Mouse (Mus musculus): Measurements from ENCODE around the gene Cacna1c. TPM values are rescaled to one million over a fixed set of nuclear protein-coding genes. Genes with fewer than 3 reads are reported as not detected.
"Not testable (repeated sequence)": the region's sequence is repeated elsewhere in the genome, so short reads cannot be mapped to it uniquely, and the experiment has no call there.

Cacna1c gene
- polyA plus RNA-seq, 1 experiment = 19.1 TPM

GRCm38 (mm10) chr6:118608906-118609305 is 587.3 kb downstream of the Cacna1c start:
- DNase-seq (ENCODE audit: low read depth) = peak; percentile 15
- TF ChIP-seq CTCF (IDR thresholded peaks at IDR 0.05; ENCODE audit: borderline replicate concordance, extremely low read depth, insufficient read depth, insufficient read length) (no peak), POLR2A (IDR thresholded peaks at IDR 0.05; ENCODE audit: borderline replicate concordance, extremely low read depth, insufficient read depth, insufficient read length, poor library complexity, severe bottlenecking) (no peak)

DNA sequence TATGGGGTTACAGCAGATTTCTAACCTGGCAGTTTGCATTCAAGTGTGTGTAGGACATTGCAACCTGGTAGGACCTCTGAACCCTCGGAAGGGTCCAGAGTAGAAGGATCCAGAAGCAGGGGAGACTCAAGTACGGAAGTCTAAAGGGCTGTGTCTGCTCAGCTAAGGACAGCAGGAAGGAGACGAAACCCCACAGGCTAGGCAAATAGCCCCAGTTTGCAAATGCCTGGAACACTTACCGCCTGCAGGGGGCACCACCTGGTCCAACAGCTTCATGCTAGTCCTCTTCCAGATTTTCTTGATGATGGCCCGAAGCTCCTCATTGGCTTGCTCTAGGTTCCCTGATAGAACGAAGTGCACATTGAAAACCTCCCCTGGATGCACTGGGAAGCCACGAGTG is 590.2 kb downstream of the Cacna1c start:
- no peak for DNase-seq (ENCODE audit: low read depth)

GRCm38 (mm10) chr6:118603825-118604224 is 592.4 kb downstream of the Cacna1c start:
- TF ChIP-seq CTCF (IDR thresholded peaks at IDR 0.05; ENCODE audit: borderline replicate concordance, extremely low read depth, insufficient read depth, insufficient read length) = no peak
- no peak for DNase-seq (ENCODE audit: low read depth)

More for the DNA sequence above, 590.2 kb downstream of the Cacna1c start:
- TF ChIP-seq CTCF (IDR thresholded peaks at IDR 0.05; ENCODE audit: borderline replicate concordance, extremely low read depth, insufficient read depth, insufficient read length) (peak; percentile 22; the same call in 1 of the 2 replicates), POLR2A (IDR thresholded peaks at IDR 0.05; ENCODE audit: borderline replicate concordance, extremely low read depth, insufficient read depth, insufficient read length, poor library complexity, severe bottlenecking) (no peak)

DNA sequence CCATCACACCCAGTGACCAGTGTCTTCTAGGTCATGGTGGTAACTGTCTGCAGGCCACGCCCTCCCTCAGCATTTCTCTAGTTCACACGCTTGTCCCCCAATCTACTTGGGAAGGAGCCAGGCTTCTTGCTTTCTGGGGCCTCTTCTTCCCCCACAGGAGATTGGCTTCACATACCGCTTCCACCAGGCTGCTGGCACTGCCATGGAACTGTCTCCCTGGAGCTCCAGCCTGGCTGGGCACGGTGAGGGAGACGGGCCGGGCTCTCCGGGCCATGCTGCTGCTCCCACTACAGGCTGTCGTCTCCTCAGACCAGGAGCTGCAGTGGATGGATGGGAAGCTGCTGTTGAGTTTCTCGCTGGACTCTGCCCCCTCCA is 600.5 kb downstream of the Cacna1c start:
- peak; percentile 24 for DNase-seq (ENCODE audit: low read depth)
- TF ChIP-seq CTCF (IDR thresholded peaks at IDR 0.05; ENCODE audit: borderline replicate concordance, extremely low read depth, insufficient read depth, insufficient read length) (no peak), POLR2A (IDR thresholded peaks at IDR 0.05; ENCODE audit: borderline replicate concordance, extremely low read depth, insufficient read depth, insufficient read length, poor library complexity, severe bottlenecking) (no peak)

DNA sequence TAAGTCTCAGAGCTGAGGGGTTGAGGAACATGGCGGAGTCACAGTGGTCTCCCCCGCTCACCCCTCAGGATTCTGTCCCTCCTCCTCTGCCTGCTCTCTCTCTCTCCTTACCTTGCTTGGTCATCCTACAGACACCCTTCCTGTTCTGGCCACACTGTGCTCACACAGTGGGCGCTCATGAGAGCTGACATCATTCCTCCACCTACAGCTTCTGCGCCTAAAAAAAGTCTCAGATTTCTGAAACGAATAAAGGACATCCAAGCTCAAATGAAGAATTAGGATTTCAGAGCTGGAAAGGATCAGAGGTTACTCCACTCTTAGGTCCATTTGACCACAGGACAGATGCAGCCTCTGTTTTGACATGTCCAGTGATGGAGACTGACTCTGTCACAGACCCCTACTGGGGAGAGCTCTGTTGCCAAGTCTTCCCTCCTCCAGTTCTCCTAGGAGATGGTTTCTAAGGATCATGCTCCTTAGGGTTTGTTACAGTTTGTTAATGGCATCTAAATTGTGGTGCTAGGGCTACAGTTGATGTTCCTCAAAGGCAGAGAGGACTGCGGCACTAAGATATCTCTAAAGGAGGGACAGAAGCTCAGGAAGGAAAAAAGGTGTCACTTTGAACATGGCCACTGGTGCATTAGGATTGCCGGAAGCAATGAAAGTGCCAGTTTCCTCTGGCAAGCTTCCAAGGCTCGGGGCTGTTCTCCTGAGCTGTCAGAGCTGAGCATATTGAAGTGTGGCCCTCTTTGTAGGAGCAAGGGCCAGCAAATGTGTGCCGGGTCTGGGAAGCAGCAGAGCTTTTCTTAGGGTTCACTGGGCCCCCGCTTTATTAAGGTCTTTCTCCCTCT is 601.2 kb downstream of the Cacna1c start:
- peak; percentile 40 for DNase-seq (ENCODE audit: low read depth)
- TF ChIP-seq POLR2A (IDR thresholded peaks at IDR 0.05; ENCODE audit: borderline replicate concordance, extremely low read depth, insufficient read depth, insufficient read length, poor library complexity, severe bottlenecking) = no peak
- no peak for TF ChIP-seq CTCF (IDR thresholded peaks at IDR 0.05; ENCODE audit: borderline replicate concordance, extremely low read depth, insufficient read depth, insufficient read length)

DNA sequence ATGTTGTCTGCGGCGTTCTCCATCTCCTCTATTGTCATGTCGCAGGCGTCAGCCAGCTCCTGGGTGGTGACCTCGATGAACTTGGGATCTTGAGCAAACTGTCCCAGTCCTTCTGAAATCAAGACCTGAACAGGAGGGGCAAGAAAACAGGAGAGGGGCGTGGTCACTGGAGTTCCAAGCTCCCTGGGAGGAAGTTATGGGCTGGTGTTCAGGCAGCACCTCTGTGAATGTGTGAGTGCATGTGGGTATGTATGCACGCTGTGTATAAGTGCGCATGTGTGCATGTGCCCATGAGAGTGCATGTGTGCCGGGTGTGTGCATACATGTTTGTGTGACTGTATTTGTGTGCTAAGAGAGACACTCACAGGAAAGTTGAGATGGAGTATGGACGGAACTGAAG is 602.1 kb downstream of the Cacna1c start:
- TF ChIP-seq CTCF (IDR thresholded peaks at IDR 0.05; ENCODE audit: borderline replicate concordance, extremely low read depth, insufficient read depth, insufficient read length) (no peak), POLR2A (IDR thresholded peaks at IDR 0.05; ENCODE audit: borderline replicate concordance, extremely low read depth, insufficient read depth, insufficient read length, poor library complexity, severe bottlenecking) (no peak)
- peak; percentile 5 for DNase-seq (ENCODE audit: low read depth)

DNA sequence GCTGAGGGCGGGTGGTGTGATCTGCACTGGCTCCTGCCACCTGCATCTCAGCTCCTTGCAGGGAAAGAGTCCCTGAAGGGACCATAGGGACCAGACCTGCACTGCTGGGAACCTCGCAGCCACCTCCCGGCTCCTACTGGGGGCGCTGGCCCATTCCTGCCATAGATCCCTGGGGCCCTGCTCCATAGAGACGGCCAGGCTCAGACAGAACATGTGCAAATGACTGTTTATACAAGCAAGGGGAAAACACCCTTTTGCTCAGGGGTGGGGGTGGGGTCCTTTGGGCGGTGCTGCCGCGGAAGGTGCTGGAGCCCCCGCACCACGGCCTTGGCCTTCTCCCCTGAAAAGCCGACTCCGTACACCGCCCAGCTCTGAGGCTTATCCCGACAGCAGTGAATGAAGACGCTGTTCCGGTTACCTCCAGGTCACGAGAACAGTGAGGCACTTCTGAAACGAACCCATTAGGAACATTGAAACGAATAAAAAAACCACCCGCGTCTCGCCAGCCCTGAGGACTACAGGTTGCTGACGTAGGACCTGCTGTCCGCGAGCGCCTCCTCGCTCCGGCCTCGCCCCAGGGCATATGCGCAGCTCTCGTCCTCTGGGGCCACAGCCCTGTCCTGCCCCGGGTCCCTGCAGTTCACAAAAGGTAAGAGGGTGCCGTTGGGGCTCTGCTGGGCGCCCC is 602.7 kb downstream of the Cacna1c start:
- DNase-seq (ENCODE audit: low read depth) = peak; percentile 46
- TF ChIP-seq POLR2A (IDR thresholded peaks at IDR 0.05; ENCODE audit: borderline replicate concordance, extremely low read depth, insufficient read depth, insufficient read length, poor library complexity, severe bottlenecking) (no peak), CTCF (IDR thresholded peaks at IDR 0.05; ENCODE audit: borderline replicate concordance, extremely low read depth, insufficient read depth, insufficient read length) (no peak; the same call in 1 of the 2 replicates)

DNA sequence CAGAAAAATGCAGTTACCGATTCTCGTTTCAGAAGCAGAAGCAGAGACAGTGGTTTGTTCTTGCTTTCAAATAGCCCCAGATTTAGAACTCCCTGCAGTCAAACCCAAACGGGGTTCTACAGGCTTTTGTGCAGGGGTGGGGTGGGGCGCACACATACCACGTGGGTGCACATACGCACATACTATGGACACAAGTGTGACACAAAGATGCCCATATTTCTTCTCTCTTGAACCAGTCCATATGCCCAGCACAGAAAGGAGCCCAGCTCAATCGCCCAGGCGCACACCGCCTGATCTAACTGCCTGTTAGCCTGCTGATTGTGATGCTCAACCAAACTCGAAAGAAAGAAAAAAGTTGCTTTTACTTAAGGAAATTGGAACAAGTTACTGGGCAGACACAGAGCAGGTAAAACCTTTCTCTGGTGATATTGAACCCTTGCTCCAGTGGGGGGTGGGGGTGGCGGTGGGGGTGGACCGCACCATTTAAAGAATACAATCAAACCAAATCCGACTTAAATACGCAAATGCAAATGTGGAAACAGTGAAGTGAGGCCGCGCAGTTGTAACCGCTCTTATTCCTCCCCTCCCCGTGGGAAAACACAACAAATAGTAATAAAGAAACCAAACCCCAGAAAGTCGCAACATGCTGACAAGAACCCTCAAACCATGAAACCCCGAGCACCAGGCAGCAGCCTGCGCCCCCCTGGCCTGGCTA is 603.4 kb downstream of the Cacna1c start:
- TF ChIP-seq CTCF (IDR thresholded peaks at IDR 0.05; ENCODE audit: borderline replicate concordance, extremely low read depth, insufficient read depth, insufficient read length) (no peak), POLR2A (IDR thresholded peaks at IDR 0.05; ENCODE audit: borderline replicate concordance, extremely low read depth, insufficient read depth, insufficient read length, poor library complexity, severe bottlenecking) (no peak)
- DNase-seq (ENCODE audit: low read depth) = peak; percentile 12

DNA sequence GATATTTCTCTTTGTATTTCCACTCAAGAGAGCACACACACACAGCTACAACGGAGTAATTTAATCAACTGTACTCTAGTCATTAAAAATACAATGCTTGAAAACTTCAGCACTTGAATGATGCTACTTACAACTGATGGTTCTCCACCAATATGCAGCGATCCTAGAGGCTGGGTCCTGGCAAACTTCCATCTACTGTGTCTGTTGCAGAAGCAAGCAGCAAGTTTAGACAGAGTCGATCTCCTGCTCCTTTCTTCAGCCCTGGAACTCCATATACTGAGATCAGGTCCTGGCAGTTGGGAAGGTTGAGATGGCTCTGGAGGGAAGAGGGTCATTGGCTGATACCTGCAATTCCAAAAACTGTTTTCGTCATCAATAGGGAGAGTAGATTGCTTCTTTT is 617.5 kb downstream of the Cacna1c start:
- DNase-seq (ENCODE audit: low read depth) = not testable (repeated sequence)

- DNase-seq (ENCODE audit: low read depth) = peak; percentile 69
- TF ChIP-seq CTCF (IDR thresholded peaks at IDR 0.05; ENCODE audit: borderline replicate concordance, extremely low read depth, insufficient read depth, insufficient read length) (no peak), POLR2A (IDR thresholded peaks at IDR 0.05; ENCODE audit: borderline replicate concordance, extremely low read depth, insufficient read depth, insufficient read length, poor library complexity, severe bottlenecking) (no peak)
Observed at GRCm38 (mm10) chr6:118574351-118574750, 621.9 kb downstream of the Cacna1c start.

DNA sequence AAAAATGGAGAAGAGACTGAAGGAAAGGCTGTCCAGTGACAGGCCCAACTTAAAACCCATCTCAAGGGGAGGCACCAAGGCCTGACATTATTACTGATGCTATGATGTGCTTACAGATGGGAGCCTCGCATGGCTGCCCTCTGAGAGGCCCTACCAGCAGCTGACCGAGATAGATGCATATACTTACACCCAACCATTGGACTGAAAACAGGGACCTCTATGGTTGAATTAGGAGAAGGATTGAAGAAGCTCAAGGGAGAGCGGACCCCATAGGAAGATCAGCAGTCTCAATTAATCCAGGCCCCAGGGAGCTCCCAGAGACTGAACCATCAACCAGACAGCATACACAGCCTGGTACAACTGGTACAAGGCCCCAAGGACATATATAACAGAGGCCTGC is 628.4 kb downstream of the Cacna1c start:
- DNase-seq (ENCODE audit: low read depth) = no peak
- TF ChIP-seq CTCF (IDR thresholded peaks at IDR 0.05; ENCODE audit: borderline replicate concordance, extremely low read depth, insufficient read depth, insufficient read length) (no peak), POLR2A (IDR thresholded peaks at IDR 0.05; ENCODE audit: borderline replicate concordance, extremely low read depth, insufficient read depth, insufficient read length, poor library complexity, severe bottlenecking) (no peak)
